Mouse (Mus musculus) gastrocnemius, postnatal 4 days (tissue): Measurements from ENCODE around the gene Mapk10. TPM values are rescaled to one million over a fixed set of nuclear protein-coding genes. Genes with fewer than 3 reads are reported as not detected.

Experiments used
- DNase-seq, 2 experiments: peaks; one replicate each; pipeline ENCODE4 v3.0.0; 2021 to 2022; ENCODE audit warnings: low spot score in 2 of 2, mixed read lengths in 2 of 2
- total RNA-seq, 2 experiments: library from RNA; stranded (reverse); gene quantifications; 2 replicates each; pipeline ENCODE4 v1.2.3; 2021

Gene Mapk10
- total RNA-seq, 2 experiments from 2014 or later, result 0.96 to 1.2 TPM

GRCm38 (mm10) chr5:103071006-103071612, 140.0 kb downstream of the Mapk10 start:
- no peak for DNase-seq

GRCm38 (mm10) chr5:103050319-103050916, 160.7 kb downstream of the Mapk10 start:
- no peak for DNase-seq

- no peak for DNase-seq
Measured at GRCm38 (mm10) chr5:103048011-103048410, 163.1 kb downstream of the Mapk10 start.

GRCm38 (mm10) chr5:103037752-103038151, 173.4 kb downstream of the Mapk10 start:
- DNase-seq, result no peak

- DNase-seq, result peak; percentile 46 to 78
Measured at GRCm38 (mm10) chr5:103028940-103029621, 182.1 kb downstream of the Mapk10 start.

GRCm38 (mm10) chr5:103022504-103023172, 188.5 kb downstream of the Mapk10 start:
- DNase-seq, result no peak

- DNase-seq, result no peak
Measured at GRCm38 (mm10) chr5:103021479-103021878, 189.7 kb downstream of the Mapk10 start.

- DNase-seq, result no peak
Measured at GRCm38 (mm10) chr5:103020954-103021353, 190.2 kb downstream of the Mapk10 start.

- DNase-seq, result no peak
Measured at GRCm38 (mm10) chr5:103020127-103020526, 191.0 kb downstream of the Mapk10 start.

GRCm38 (mm10) chr5:103017637-103018036, 193.5 kb downstream of the Mapk10 start:
- no peak for DNase-seq

GRCm38 (mm10) chr5:103014309-103014708, 196.8 kb downstream of the Mapk10 start:
- no peak for DNase-seq

- no peak for DNase-seq
Measured at GRCm38 (mm10) chr5:103008894-103009293, 202.2 kb downstream of the Mapk10 start.

GRCm38 (mm10) chr5:103002116-103002515, 209.0 kb downstream of the Mapk10 start:
- DNase-seq, result no peak

GRCm38 (mm10) chr5:103000572-103000971, 210.6 kb downstream of the Mapk10 start:
- DNase-seq, result no peak

GRCm38 (mm10) chr5:102998524-102998923, 212.6 kb downstream of the Mapk10 start:
- no peak for DNase-seq

GRCm38 (mm10) chr5:102997907-102998306, 213.2 kb downstream of the Mapk10 start:
- no peak for DNase-seq

GRCm38 (mm10) chr5:102996331-102996730, 214.8 kb downstream of the Mapk10 start:
- no peak for DNase-seq

- DNase-seq, result no peak
Measured at GRCm38 (mm10) chr5:102995928-102996327, 215.2 kb downstream of the Mapk10 start.

GRCm38 (mm10) chr5:102993951-102994350, 217.2 kb downstream of the Mapk10 start:
- DNase-seq, result no peak

GRCm38 (mm10) chr5:102991691-102992090, 219.4 kb downstream of the Mapk10 start:
- no peak for DNase-seq

GRCm38 (mm10) chr5:102978382-102978781, 232.8 kb downstream of the Mapk10 start:
- no peak for DNase-seq

- DNase-seq, result no peak
Measured at GRCm38 (mm10) chr5:102977138-102977537, 234.0 kb downstream of the Mapk10 start.
